In genomic region chr5:92486758-92487157, GRCm38 (mm10) we compare ENCODE assay signal across 14 mouse cellular contexts. TPM values are rescaled to one million over a fixed set of nuclear protein-coding genes. Genes with fewer than 3 reads are reported as not detected.
A peak's percentile ranks its signal among the peaks of the same experiment; 100 is the strongest.
DNase-seq lines count a peak whose midpoint lies in the region; ATAC-seq lines count a peak whose summit lies in the region.
"Had no signal": no experiment of that assay in that cellular context is flagged by ENCODE, and none has a peak within 500 bp of the region (broad histone marks: within the 10 kb centered on the region; RNA-seq: fewer than 3 reads in every experiment).

No protein-coding gene starts in this region.

- 91% methylated on average over 3 of the region's 3 CpGs for WGBS in heart, embryonic 11.5 days (ENCODE audit: insufficient replicate concordance)
- WGBS in forebrain, embryonic 16.5 days = 74% methylated on average over 3 of the region's 3 CpGs

- H3K27ac ChIP-seq in heart, embryonic 11.5 days (ENCODE audit: low read depth, low read length) = no peak overlapping the region
- H3K27ac ChIP-seq in forebrain, embryonic 16.5 days (ENCODE audit: low read length) = no peak overlapping the region
- H3K27ac ChIP-seq: hindbrain, embryonic 13.5 days; macrophage had no signal

- no peak overlapping the region for H3K4me3 ChIP-seq in heart, embryonic 11.5 days (ENCODE audit: low read depth, low read length)
- no peak overlapping the region for H3K4me3 ChIP-seq in forebrain, embryonic 16.5 days (replicated peaks; ENCODE audit: low read length)
- H3K4me3 ChIP-seq: erythroblast, embryonic 14.5 days; hindbrain, embryonic 13.5 days had no signal

- ATAC-seq in heart, embryonic 11.5 days (replicated peaks; ENCODE audit: insufficient number of reproducible peaks, low FRiP score, low TSS enrichment) = no peak
- no peak for ATAC-seq in forebrain, embryonic 16.5 days
- ATAC-seq in activated CD4-positive, CD25-positive, alpha-beta regulatory T cell, adult 4 months = no peak

- H3K9ac ChIP-seq in heart, embryonic 11.5 days (ENCODE audit: low read depth, low read length) = no peak overlapping the region
- no peak overlapping the region for H3K9ac ChIP-seq in forebrain, embryonic 16.5 days (replicated peaks; ENCODE audit: low read depth, low read length)
- H3K9ac ChIP-seq: hindbrain, embryonic 13.5 days had no signal

- peaks cover 16% of the 10 kb centered on the region; the same call in 1 of the 2 replicates for H3K4me1 ChIP-seq in heart, embryonic 11.5 days (ENCODE audit: control insufficient read depth, insufficient read depth, low read length)
- peaks cover 16% of the 10 kb centered on the region for H3K4me1 ChIP-seq in forebrain, embryonic 16.5 days (replicated peaks; ENCODE audit: control insufficient read depth, insufficient read depth, low read length)

- peaks cover 2% of the 10 kb centered on the region; the same call in 1 of the 2 replicates for H3K9me3 ChIP-seq in heart, embryonic 11.5 days (replicated peaks; ENCODE audit: control insufficient read depth, low read length)
- peaks cover 3% of the 10 kb centered on the region; the same call in 1 of the 2 replicates for H3K9me3 ChIP-seq in forebrain, embryonic 16.5 days (ENCODE audit: control insufficient read depth, low read length)

- DNase-seq in heart, adult 11 months = peak; percentile 95
- DNase-seq in adrenal gland, postnatal 10 days = peak; percentile 64
- peak; percentile 40 for DNase-seq in gastrocnemius, postnatal 25 days
- DNase-seq in lung, postnatal 14 days = peak; percentile 68
- DNase-seq in ovary, postnatal 14 days (ENCODE audit: low spot score) = no peak
- DNase-seq: kidney, adult 8-10 months; spleen, adult 18-20 months; thymus, adult 18-20 months had no signal

- H3K36me3 ChIP-seq in heart, embryonic 11.5 days (ENCODE audit: control insufficient read depth, insufficient read depth, low read length) = peaks cover 11% of the 10 kb centered on the region
- peaks cover 20% of the 10 kb centered on the region for H3K36me3 ChIP-seq in forebrain, embryonic 16.5 days (ENCODE audit: control insufficient read depth, insufficient read depth)

- no peak overlapping the region for H3K4me2 ChIP-seq in heart, embryonic 11.5 days
- H3K4me2 ChIP-seq in forebrain, embryonic 16.5 days (ENCODE audit: low read length) = no peak overlapping the region
- H3K4me2 ChIP-seq: hindbrain, embryonic 13.5 days had no signal

- no peaks in the 10 kb centered on the region for H3K27me3 ChIP-seq in heart, embryonic 11.5 days (ENCODE audit: control insufficient read depth, insufficient read depth, low read length)
- no peaks in the 10 kb centered on the region for H3K27me3 ChIP-seq in forebrain, embryonic 16.5 days (replicated peaks; ENCODE audit: control insufficient read depth, insufficient read depth, low read length)
- H3K27me3 ChIP-seq: hindbrain, embryonic 13.5 days had no signal

RNA-seq across cellular contexts. Expression of gene Scarb2, which starts 19.9 kb away (rescaled TPM):
- 11.8 and 12.0 TPM in 2 replicates for polyA plus RNA-seq in heart, embryonic 11.5 days (2014; fragmentation: Nextera tagmentation; extraction: Ambion mirVana)
- total RNA-seq in adrenal gland, postnatal 10 days (2021) = 10 to 100 TPM; 79.6 to 80.6 TPM
- total RNA-seq in gastrocnemius, postnatal 25 days (2021) = 10 to 100 TPM; 61.8 to 69.2 TPM
- 25.1 and 27.0 TPM in 2 replicates for polyA plus RNA-seq in forebrain, embryonic 16.5 days (2015; fragmentation: Nextera tagmentation; extraction: Ambion mirVana)
- 10 to 100 TPM; 10.6 to 11.8 TPM for polyA plus RNA-seq in activated CD4-positive, CD25-positive, alpha-beta regulatory T cell, adult 4 months (2017; shearing (Covaris generic))

RNA-seq across cellular contexts. Expression of gene Nup54, which starts 51.7 kb away (rescaled TPM):
- 45.7 and 50.7 TPM in 2 replicates for polyA plus RNA-seq in heart, embryonic 11.5 days (2014; fragmentation: Nextera tagmentation; extraction: Ambion mirVana)
- total RNA-seq in adrenal gland, postnatal 10 days (2021) = 10 to 100 TPM; 30.3 to 34.0 TPM
- total RNA-seq in gastrocnemius, postnatal 25 days (2021) = 1 to 10 TPM; 9.1 to 9.7 TPM
- polyA plus RNA-seq in forebrain, embryonic 16.5 days (2015; fragmentation: Nextera tagmentation; extraction: Ambion mirVana) = 63.4 and 65.6 TPM in 2 replicates
- 10 to 100 TPM; 34.5 to 40.6 TPM for polyA plus RNA-seq in activated CD4-positive, CD25-positive, alpha-beta regulatory T cell, adult 4 months (2017; shearing (Covaris generic))
